Mouse (Mus musculus) common myeloid progenitor, adult 5-6 weeks (primary cell): ENCODE data around the gene Ift57. TPM values are rescaled to one million over a fixed set of nuclear protein-coding genes. Genes with fewer than 3 reads are reported as not detected.
A peak's percentile ranks its signal among the peaks of the same experiment; 100 is the strongest.

Source experiments
- ATAC-seq: replicated peaks from 2 replicates; pipeline ENCODE4 v1.8.0; 2016; ENCODE audit warnings: low read depth, mild to moderate bottlenecking, moderate TSS enrichment, inconsistent platforms; ENCODE audit not compliant: poor library complexity, severe bottlenecking
- total RNA-seq: library from RNA; stranded (forward); fragments of 200-1000, 187-1606 nt; gene quantifications from 2 replicates; pipeline ENCODE4 v1.2.3, GENCODE M21; 2017

The Ift57 gene
- total RNA-seq, 1 experiment from 2014 or later: 49.5 TPM

DNA sequence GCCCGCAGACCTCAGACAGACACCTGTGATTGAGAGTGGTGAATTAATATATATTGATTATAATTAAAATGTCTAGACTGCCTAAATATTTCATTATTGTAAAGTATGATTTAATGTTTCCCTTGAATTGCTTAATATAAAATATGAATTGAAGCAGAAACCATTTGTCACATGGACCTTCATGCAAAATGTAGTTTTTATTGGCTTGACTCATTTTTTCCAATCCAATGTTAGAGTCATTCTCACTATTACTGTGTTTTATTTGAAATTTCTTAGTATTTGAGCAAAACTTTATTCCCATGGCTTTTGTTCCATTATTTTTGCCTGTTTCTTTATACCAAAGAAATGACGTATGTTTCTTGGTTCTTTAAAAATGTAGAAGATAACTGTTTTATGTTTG, 48.3 kb downstream of the Ift57 start:
- no peak for ATAC-seq

DNA sequence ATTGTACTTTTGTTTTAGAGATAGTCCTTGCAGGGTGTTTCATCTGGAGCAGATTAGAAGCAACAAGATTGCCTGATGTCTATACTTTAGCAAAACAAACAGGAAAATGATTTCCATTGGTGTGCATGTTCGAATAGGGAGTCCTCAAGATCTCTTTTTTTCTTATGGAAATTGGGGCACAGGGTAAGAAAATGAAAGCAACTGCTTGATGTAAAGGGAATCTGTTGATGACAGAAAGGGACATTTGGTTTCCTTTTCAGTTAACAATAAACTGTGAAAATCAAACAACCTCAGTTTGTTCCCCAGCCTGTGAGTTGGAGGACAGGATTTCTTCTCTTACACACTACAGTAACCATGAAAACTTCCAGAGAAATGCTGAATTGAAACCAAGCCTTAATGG, 53.9 kb downstream of the Ift57 start:
- ATAC-seq: no peak

DNA sequence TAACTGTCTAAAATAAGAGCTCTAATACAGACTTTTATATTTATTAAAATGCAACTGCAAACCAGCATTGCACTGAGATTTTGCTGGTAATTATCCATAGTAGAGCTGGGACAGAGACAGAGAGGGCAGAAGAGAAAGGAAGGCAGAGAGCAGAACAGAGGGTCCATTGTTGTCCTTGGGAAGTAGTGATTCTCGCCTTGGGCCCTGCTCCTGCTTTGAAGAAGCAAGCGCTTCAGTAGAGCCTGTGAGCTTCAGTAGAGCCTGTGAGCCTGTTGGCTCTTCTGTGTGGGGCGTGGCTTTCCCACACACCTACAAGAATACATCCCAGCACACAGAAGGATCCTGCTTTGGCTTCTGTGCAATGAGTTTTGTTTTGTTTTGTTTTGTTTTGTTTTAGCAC, 54.3 kb downstream of the Ift57 start:
- ATAC-seq: no peak

GRCm38 (mm10) chr16:49760517-49761203, 61.6 kb downstream of the Ift57 start:
- no peak for ATAC-seq

- ATAC-seq: no peak
Observed at GRCm38 (mm10) chr16:49761981-49762380, 62.9 kb downstream of the Ift57 start.

GRCm38 (mm10) chr16:49766326-49766725, 67.3 kb downstream of the Ift57 start:
- peak; percentile 79 for ATAC-seq

- ATAC-seq: no peak
Observed at GRCm38 (mm10) chr16:49768491-49769031, 69.5 kb downstream of the Ift57 start.

GRCm38 (mm10) chr16:49769831-49770261, 70.8 kb downstream of the Ift57 start:
- peak; percentile 50 for ATAC-seq

GRCm38 (mm10) chr16:49770320-49771189, 71.5 kb downstream of the Ift57 start:
- no peak for ATAC-seq

- ATAC-seq: peak; percentile 21
Observed at GRCm38 (mm10) chr16:49771609-49772396, 72.8 kb downstream of the Ift57 start.

GRCm38 (mm10) chr16:49772576-49772975, 73.5 kb downstream of the Ift57 start:
- no peak for ATAC-seq

GRCm38 (mm10) chr16:49773068-49773467, 74.0 kb downstream of the Ift57 start:
- no peak for ATAC-seq

GRCm38 (mm10) chr16:49774059-49775001, 75.3 kb downstream of the Ift57 start:
- ATAC-seq: peak; percentile 33

- peak; percentile 28 for ATAC-seq
Observed at GRCm38 (mm10) chr16:49775002-49775966, 76.3 kb downstream of the Ift57 start.

DNA sequence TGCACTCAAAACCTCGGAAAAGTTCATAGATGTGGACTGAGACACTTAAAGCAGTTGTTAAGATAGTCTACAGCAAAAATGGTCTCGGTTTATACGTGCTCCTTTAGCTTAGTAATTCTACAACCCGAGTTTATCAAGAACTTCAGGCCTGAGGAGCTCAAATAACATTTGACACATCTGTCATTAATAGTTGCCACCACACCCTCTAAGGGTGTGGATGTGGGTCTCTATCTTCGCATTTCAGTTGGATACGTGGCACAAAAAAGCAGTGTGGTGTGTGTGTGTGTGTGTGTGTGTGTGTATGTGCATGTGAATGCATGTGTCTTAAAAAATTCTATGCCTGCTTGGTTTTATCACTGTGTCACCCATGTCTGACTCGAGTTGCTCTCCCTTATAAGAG, 77.9 kb downstream of the Ift57 start:
- peak; percentile 20; the same call in 1 of the 2 replicates for ATAC-seq

DNA sequence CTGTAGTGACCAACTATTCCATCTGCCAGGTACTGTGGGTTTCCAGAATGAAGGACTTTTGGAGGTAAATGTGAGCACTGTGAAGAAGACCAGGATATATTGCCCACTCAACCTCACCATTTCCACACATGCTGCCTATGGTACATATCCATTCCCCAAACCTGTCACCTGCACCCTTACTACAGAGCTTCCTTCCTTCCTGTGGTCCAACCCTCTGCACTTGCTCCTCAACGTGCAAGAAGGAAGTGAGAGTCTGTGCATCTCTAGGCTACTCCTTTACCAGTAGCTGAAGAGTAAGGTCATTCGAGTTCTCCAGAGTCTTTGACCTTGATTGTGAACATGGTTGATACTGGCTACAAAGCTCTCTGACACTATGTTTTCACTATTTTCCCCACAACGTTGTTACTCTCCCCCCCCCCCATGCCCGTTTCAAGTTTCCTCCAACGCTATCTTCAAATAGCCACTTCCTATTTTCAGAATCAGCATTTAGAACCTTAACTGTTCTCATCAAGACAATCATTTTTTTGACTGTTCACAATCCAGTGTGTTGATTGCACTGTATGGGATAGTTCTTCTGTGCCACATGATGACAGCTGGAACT, 82.6 kb downstream of the Ift57 start:
- ATAC-seq: peak; percentile 73

GRCm38 (mm10) chr16:49783369-49783768, 84.3 kb downstream of the Ift57 start:
- ATAC-seq: peak; percentile 35; the same call in 1 of the 2 replicates

GRCm38 (mm10) chr16:49786116-49786515, 87.1 kb downstream of the Ift57 start:
- no peak for ATAC-seq
